Mouse (Mus musculus): ENCODE measurements at regions not wholly inside any gene's neighbourhood (a gene's known extent, or its start where the extent isn't known, plus 50 kb on each side); places are given as distances from the start of the nearest gene placed in this dataset.

DNA sequence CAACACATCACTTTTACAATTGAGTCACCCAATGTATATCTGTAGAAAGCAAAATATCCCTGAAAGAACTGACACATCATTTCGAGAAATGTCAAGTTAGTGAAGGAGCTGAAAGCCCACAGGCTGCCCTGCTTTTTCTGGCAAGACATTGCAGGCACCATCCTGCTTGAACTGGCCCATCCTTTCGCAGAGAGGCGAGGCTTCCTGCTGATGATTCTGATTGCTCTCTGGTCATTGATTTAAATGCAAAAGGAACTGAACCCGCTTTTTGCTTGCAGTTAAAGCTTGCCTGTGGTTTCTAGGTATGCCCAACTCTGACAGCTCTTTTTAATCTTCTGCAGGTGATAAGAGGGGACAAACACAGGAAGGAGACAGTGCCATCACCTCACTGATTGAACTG lies 748.9 kb upstream of the Nudt12 start:
- TF ChIP-seq CTCF (IDR thresholded peaks at IDR 0.05; ENCODE audit: low read depth) (no peak), EP300 (IDR thresholded peaks at IDR 0.05; ENCODE audit: low read depth) (no peak)
- Histone ChIP-seq H3K9me3 (replicated peaks; ENCODE audit: control insufficient read depth, low read length) (no peaks in the 10 kb centered on the region), H3K27me3 (ENCODE audit: control insufficient read depth, insufficient read depth, low read length) (no peaks in the 10 kb centered on the region), H3K4me2 (ENCODE audit: low read depth, low read length) (no peak overlapping the region), H3K4me3 (ENCODE audit: low read depth, low read length) (no peak overlapping the region), H3K4me1 (ENCODE audit: control insufficient read depth, insufficient read depth) (no peaks in the 10 kb centered on the region), H3K36me3 (replicated peaks; ENCODE audit: control insufficient read depth, insufficient read depth, low read length) (no peaks in the 10 kb centered on the region), H3K9ac (replicated peaks; ENCODE audit: low read depth, low read length) (no peak overlapping the region), H3K27ac (ENCODE audit: low read depth) (no peak overlapping the region)
- DNase-seq (ENCODE audit: low spot score): no peak
- WGBS: 29% methylated on average over 4 of the region's 4 CpGs
- ATAC-seq (ENCODE audit: insufficient read depth, low read depth): no peak

DNA sequence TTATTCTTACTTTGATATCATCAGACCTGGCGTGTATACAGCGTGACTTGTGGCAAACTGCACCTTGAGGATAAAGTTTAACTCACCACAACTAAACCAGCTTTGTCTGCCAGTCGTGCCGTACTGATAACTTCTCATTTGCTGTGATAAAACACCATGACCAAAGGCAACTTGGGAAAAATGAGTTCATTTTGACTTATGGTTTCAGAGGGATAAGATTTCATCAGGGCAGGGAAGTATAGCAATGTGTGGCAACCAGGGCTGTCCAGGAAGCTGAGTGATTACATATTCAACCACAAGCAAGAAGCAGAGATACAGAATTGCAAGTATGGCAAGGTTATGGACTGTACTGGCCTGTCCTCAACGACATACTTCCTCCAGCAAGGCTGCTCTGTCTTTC lies 747.7 kb upstream of the Nudt12 start:
- H3K4me1 ChIP-seq (ENCODE audit: control insufficient read depth, insufficient read depth): no peaks in the 10 kb centered on the region
- no peak for DNase-seq (ENCODE audit: low spot score)
- no peaks in the 10 kb centered on the region for H3K27me3 ChIP-seq (ENCODE audit: control insufficient read depth, insufficient read depth, low read length)
- H3K27ac ChIP-seq (ENCODE audit: low read depth): no peak overlapping the region
- H3K36me3 ChIP-seq (replicated peaks; ENCODE audit: control insufficient read depth, insufficient read depth, low read length): no peaks in the 10 kb centered on the region
- H3K4me3 ChIP-seq (ENCODE audit: low read depth, low read length): no peak overlapping the region
- WGBS: 75% methylated on average over 5 of the region's 5 CpGs
- no peak overlapping the region for H3K4me2 ChIP-seq (ENCODE audit: low read depth, low read length)
- no peak for ATAC-seq (ENCODE audit: insufficient read depth, low read depth)
- no peak overlapping the region for H3K9ac ChIP-seq (replicated peaks; ENCODE audit: low read depth, low read length)
- TF ChIP-seq EP300 (IDR thresholded peaks at IDR 0.05; ENCODE audit: low read depth) (no peak), CTCF (IDR thresholded peaks at IDR 0.05; ENCODE audit: low read depth) (no peak)
- H3K9me3 ChIP-seq (replicated peaks; ENCODE audit: control insufficient read depth, low read length): no peaks in the 10 kb centered on the region

GRCm38 (mm10) chr17:59746106-59746505 lies 732.9 kb upstream of the Nudt12 start:
- no peaks in the 10 kb centered on the region for H3K36me3 ChIP-seq (replicated peaks; ENCODE audit: control insufficient read depth, insufficient read depth, low read length)
- no peak overlapping the region for H3K4me2 ChIP-seq (ENCODE audit: low read depth, low read length)
- H3K27me3 ChIP-seq (ENCODE audit: control insufficient read depth, insufficient read depth, low read length): no peaks in the 10 kb centered on the region
- H3K4me3 ChIP-seq (ENCODE audit: low read depth, low read length): no peak overlapping the region
- TF ChIP-seq EP300 (IDR thresholded peaks at IDR 0.05; ENCODE audit: low read depth) (no peak), CTCF (IDR thresholded peaks at IDR 0.05; ENCODE audit: low read depth) (no peak)
- no peaks in the 10 kb centered on the region for H3K4me1 ChIP-seq (ENCODE audit: control insufficient read depth, insufficient read depth)
- H3K9me3 ChIP-seq (replicated peaks; ENCODE audit: control insufficient read depth, low read length): no peaks in the 10 kb centered on the region
- H3K9ac ChIP-seq (replicated peaks; ENCODE audit: low read depth, low read length): no peak overlapping the region
- ATAC-seq (ENCODE audit: insufficient read depth, low read depth) (no peak), DNase-seq (ENCODE audit: low spot score) (no peak)
- WGBS: 43% methylated on average over 1 of the region's 1 CpGs
- no peak overlapping the region for H3K27ac ChIP-seq (ENCODE audit: low read depth)

Data from heart, postnatal 0 days (tissue).